Comparison of ENCODE assay signal across 29 mouse cellular contexts in the genomic region with DNA sequence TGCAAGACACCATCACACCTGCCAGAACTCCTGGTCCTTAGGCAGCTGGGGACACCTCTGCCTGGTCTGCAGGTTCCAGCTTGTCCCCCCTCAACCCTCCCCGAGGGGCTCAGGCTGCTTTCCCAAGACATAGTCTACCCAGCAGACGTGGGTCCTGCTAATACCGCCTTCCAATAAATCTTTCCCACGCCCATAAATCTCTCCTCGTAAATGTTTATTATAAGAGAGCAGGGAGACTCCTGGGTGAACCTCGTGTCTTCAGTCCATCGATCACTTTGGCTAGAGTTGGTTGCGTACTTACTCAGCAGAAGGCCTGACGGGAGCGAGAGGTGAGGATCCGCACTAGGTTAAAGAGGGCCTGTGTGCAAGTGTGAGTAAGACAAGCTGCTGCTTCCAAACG. TPM values are rescaled to one million over a fixed set of nuclear protein-coding genes. Genes with fewer than 3 reads are reported as not detected.
A peak's percentile ranks its signal among the peaks of the same experiment; 100 is the strongest.
DNase-seq lines count a peak whose midpoint lies in the region; ATAC-seq lines count a peak whose summit lies in the region.
"Had no signal": no experiment of that assay in that cellular context is flagged by ENCODE, and none has a peak within 500 bp of the region (broad histone marks: within the 10 kb centered on the region; RNA-seq: fewer than 3 reads in every experiment).

No protein-coding gene starts in this region.

- H3K9me3 ChIP-seq in limb, embryonic 13.5 days, result no peaks in the 10 kb centered on the region
- H3K9me3 ChIP-seq: embryonic facial prominence, embryonic 13.5 days; embryonic facial prominence, embryonic 15.5 days; forebrain, embryonic 10.5 days; forebrain, embryonic 12.5 days; G1E had no signal

- intact Hi-C loops in left cerebral cortex, postnatal 4 days (cut with DNase I), result no loop called here

- DNase-seq in embryo, embryonic 10 days (ENCODE audit: low spot score), result peak; percentile 45
- no peak for DNase-seq in embryo, embryonic 9.5 days (ENCODE audit: extremely low spot score)
- peak; percentile 46 for DNase-seq in embryo, embryonic 10.5 days (ENCODE audit: low spot score)
- DNase-seq in forelimb bud, embryonic 11.5 days (ENCODE audit: low read depth, low spot score), result peak; percentile 57
- DNase-seq in right cerebral cortex, postnatal 14 days, result no peak
- DNase-seq in left cerebral cortex, postnatal 4 days, result no peak
- DNase-seq: adrenal gland, adult 2 months; adrenal gland, postnatal 10 days; adrenal gland, postnatal 25 days; B cell, adult 2 months; cerebellum, adult 11-12 months; cerebellum, adult 8-10 months; cerebellum, adult 9-11 months; cerebellum, postnatal 14 days; cerebellum, postnatal 36 days had no signal

- no peak overlapping the region for H3K4me3 ChIP-seq in limb, embryonic 13.5 days
- H3K4me3 ChIP-seq: embryonic facial prominence, embryonic 13.5 days; embryonic facial prominence, embryonic 15.5 days; erythroblast, embryonic 14.5 days; forebrain, embryonic 10.5 days; forebrain, embryonic 12.5 days had no signal

- WGBS in limb, embryonic 13.5 days, result 21% methylated on average over 12 of the region's 12 CpGs

- peak; percentile 32; the same call in 1 of the 2 replicates for ATAC-seq in limb, embryonic 13.5 days (ENCODE audit: low FRiP score, low read depth)
- no peak for ATAC-seq in cerebellum, adult (ENCODE audit: insufficient number of reproducible peaks, low FRiP score, low TSS enrichment)
- ATAC-seq: CD4-positive, CD25-positive, alpha-beta regulatory T cell, adult 4 months; forebrain, embryonic 14.5 days; forebrain, embryonic 16.5 days; Patski had no signal

- no peak overlapping the region for H3K9ac ChIP-seq in limb, embryonic 13.5 days
- H3K9ac ChIP-seq: embryonic facial prominence, embryonic 13.5 days; embryonic facial prominence, embryonic 15.5 days; forebrain, embryonic 12.5 days had no signal

- peaks cover 72% of the 10 kb centered on the region for H3K27me3 ChIP-seq in limb, embryonic 13.5 days

- H3K36me3 ChIP-seq in limb, embryonic 13.5 days, result no peaks in the 10 kb centered on the region
- H3K36me3 ChIP-seq: embryonic facial prominence, embryonic 13.5 days; embryonic facial prominence, embryonic 15.5 days; forebrain, embryonic 10.5 days; forebrain, embryonic 12.5 days; G1E had no signal

- H3K4me1 ChIP-seq in limb, embryonic 13.5 days, result peaks cover 20% of the 10 kb centered on the region
- H3K4me1 ChIP-seq: embryonic facial prominence, embryonic 15.5 days had no signal

- H3K4me2 ChIP-seq in limb, embryonic 13.5 days (replicated peaks), result no peak overlapping the region
- H3K4me2 ChIP-seq: embryonic facial prominence, embryonic 13.5 days; embryonic facial prominence, embryonic 15.5 days; forebrain, embryonic 12.5 days had no signal

- no peak overlapping the region for H3K27ac ChIP-seq in limb, embryonic 13.5 days
- H3K27ac ChIP-seq: embryonic facial prominence, embryonic 13.5 days; embryonic facial prominence, embryonic 15.5 days; forebrain, embryonic 12.5 days had no signal

RNA-seq across cellular contexts. Expression of a gene that starts 31.7 kb away (rescaled TPM):
- 1.6 and 2.1 TPM in 2 replicates for polyA plus RNA-seq in limb, embryonic 13.5 days (2015; fragmentation: Nextera tagmentation; extraction: Ambion mirVana)
- 1 to 10 TPM; 1.9 to 3.3 TPM for total RNA-seq in left cerebral cortex, postnatal 4 days (2021)
- total RNA-seq: CH12.LX; common myeloid progenitor, adult 5-6 weeks had no signal
- polyA plus RNA-seq: erythroblast, embryonic 14.5 days had no signal

Comparison
In these comparisons a context has a peak if more than half of its experiments do, and no peak if none do; other contexts are left out.
1. DNase-seq: peak in embryo, embryonic 10 days (single experiment), embryo, embryonic 10.5 days (single experiment) and forelimb bud, embryonic 11.5 days (single experiment); none in embryo, embryonic 9.5 days (single experiment), right cerebral cortex, postnatal 14 days (single experiment) and left cerebral cortex, postnatal 4 days (single experiment).